22 mouse cellular contexts compared by ENCODE assay signal in the genomic region with DNA sequence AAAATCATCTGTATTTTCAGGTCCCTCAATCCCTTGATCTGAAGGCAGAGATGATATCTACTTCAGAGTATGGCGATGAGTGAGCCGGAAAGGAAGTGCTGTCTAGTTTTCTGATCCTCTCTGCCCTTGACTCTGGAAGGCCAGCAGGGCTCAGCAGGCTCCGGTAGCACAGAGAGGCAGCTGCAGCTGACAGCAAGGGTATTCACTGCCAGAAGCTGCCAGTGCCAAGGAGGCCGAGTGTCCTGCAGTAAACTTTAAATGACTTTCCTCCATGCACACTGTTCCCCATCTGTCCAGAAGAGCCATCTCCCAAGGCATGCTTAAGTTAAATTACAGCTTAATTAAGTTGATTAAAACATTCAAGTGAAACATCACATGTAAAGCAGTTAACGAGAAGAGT. TPM values are rescaled to one million over a fixed set of nuclear protein-coding genes. Genes with fewer than 3 reads are reported as not detected.
A peak's percentile ranks its signal among the peaks of the same experiment; 100 is the strongest.
DNase-seq lines count a peak whose midpoint lies in the region; ATAC-seq and TF ChIP-seq lines count a peak whose summit lies in the region.
"Had no signal": no experiment of that assay in that cellular context is flagged by ENCODE, and none has a peak within 500 bp of the region (broad histone marks: within the 10 kb centered on the region; RNA-seq: fewer than 3 reads in every experiment).

No protein-coding gene starts in this region.

- H3K4me3 ChIP-seq in layer of hippocampus, adult 2 months: peak overlapping the region; percentile 17; the same call in 1 of the 2 replicates
- no peak overlapping the region for H3K4me3 ChIP-seq in cortical plate, adult 2 months (ENCODE audit: insufficient read depth, low read length)
- H3K4me3 ChIP-seq: embryonic facial prominence, embryonic 10.5 days; heart, adult 2 months; heart, embryonic 15.5 days; hindbrain, embryonic 13.5 days; neural tube, embryonic 12.5 days had no signal

- peaks cover 3% of the 10 kb centered on the region for H3K4me1 ChIP-seq in cortical plate, adult 2 months (ENCODE audit: control insufficient read depth, insufficient read depth, low read length)
- H3K4me1 ChIP-seq: embryonic facial prominence, embryonic 10.5 days; heart, embryonic 15.5 days; hindbrain, embryonic 13.5 days; neural tube, embryonic 12.5 days had no signal

- ATAC-seq in frontal cortex, adult (ENCODE audit: low TSS enrichment): peak; percentile 31; the same call in 1 of the 2 replicates
- ATAC-seq: CD4-positive, CD25-positive, alpha-beta regulatory T cell, adult 4 months; intestine, embryonic 16.5 days; Patski had no signal

- peak overlapping the region; percentile 74 for H3K27ac ChIP-seq in layer of hippocampus, adult 2 months
- 0 out of 2 replicates have a peak overlapping the region, but pooled peaks have one; percentile 5 for H3K27ac ChIP-seq in cortical plate, adult 2 months (ENCODE audit: insufficient read depth, low read length)
- H3K27ac ChIP-seq: embryonic facial prominence, embryonic 10.5 days; heart, adult 2 months; heart, embryonic 15.5 days; hindbrain, embryonic 13.5 days; liver, embryonic 14.5 days; macrophage; neural tube, embryonic 12.5 days had no signal

- no peak for TF ChIP-seq CTCF in layer of hippocampus, adult 2 months (conservative IDR thresholded peaks at IDR 0.05)
- no peak for TF ChIP-seq CTCF in cortical plate, adult 2 months (IDR thresholded peaks at IDR 0.05; ENCODE audit: extremely low read depth, insufficient read depth, low read length)

- peak; percentile 22 for DNase-seq in adrenal gland, postnatal 10 days
- DNase-seq in adrenal gland, postnatal 4 days (ENCODE audit: low spot score in 2 of 2): no peak
- DNase-seq in frontal cortex, postnatal 14 days (ENCODE audit: low spot score in 2 of 2): no peak
- DNase-seq in layer of hippocampus, adult 2 months (ENCODE audit: low spot score in 2 of 2): no peak
- no peak for DNase-seq in layer of hippocampus, adult 9-11 months
- DNase-seq: gastrocnemius, postnatal 10 days; heart, adult 2 months; kidney, postnatal 36 days; thymus, postnatal 14 days had no signal

- TF ChIP-seq POLR2A in cortical plate, adult 2 months (IDR thresholded peaks at IDR 0.05; ENCODE audit: extremely low read depth, insufficient read depth, low read length): no peak

RNA-seq across cellular contexts. Expression of a gene that starts 12.1 kb away (rescaled TPM):
- 10 to 100 TPM; 12.3 to 14.7 TPM for total RNA-seq in adrenal gland, postnatal 10 days (2021)
- 10 to 100 TPM; 22.5 to 22.8 TPM for total RNA-seq in adrenal gland, postnatal 4 days (2021)
- 100 to 1,000 TPM; 393 to 398 TPM for total RNA-seq in layer of hippocampus, adult 2 months (2021)
- 116 and 121 TPM in 2 replicates for polyA plus RNA-seq in cortical plate, adult 2 months (2012; rRNA removed)
- polyA plus RNA-seq: CD4-positive, CD25-positive, alpha-beta regulatory T cell, adult 4 months; kidney, embryonic 14.5 days; macrophage; Patski; small intestine, adult 2 months had no signal

Comparison
In these comparisons a context has a peak if more than half of its experiments do, and no peak if none do; other contexts are left out.
1. RNA of a gene that starts 12.1 kb away (total RNA-seq): 393 to 398 TPM in layer of hippocampus, adult 2 months; 22.5 to 22.8 TPM in adrenal gland, postnatal 4 days and 12.3 to 14.7 TPM in adrenal gland, postnatal 10 days; every median in the first group is over 10 times any median in the second.